Mouse (Mus musculus) liver, embryonic 14.5 days (tissue): Measurements from ENCODE around the gene Gm29094. TPM values are rescaled to one million over a fixed set of nuclear protein-coding genes. Genes with fewer than 3 reads are reported as not detected.
"Not testable (repeated sequence)": the region's sequence is repeated elsewhere in the genome, so short reads cannot be mapped to it uniquely, and the experiment has no call there.

ENCODE experiments used
- ATAC-seq: fragments of 200-750 bp; cut with Nextera tagmentation; 2 replicates; pipeline ENCODE4 v1.8.0; 2017; ENCODE audit warnings: moderate number of reproducible peaks, mild to moderate bottlenecking, moderate library complexity; ENCODE audit not compliant: insufficient read depth
- DNase-seq, 3 experiments: peaks; one replicate each; pipeline ENCODE4 v3.0.0-alpha.2; 2012 to 2013; ENCODE audit warnings: low read depth in 3 of 3, low spot score in 3 of 3
- H3K27ac ChIP-seq: fragments of 300-500 bp; sonication (generic); 2 replicates; pipeline ENCODE4 v1.5.1; 2014; ENCODE audit warnings: moderate library complexity, mild to moderate bottlenecking, control low read depth, inconsistent platforms
- H3K27me3 ChIP-seq: fragments of 300-500 bp; sonication (generic); 2 replicates; pipeline ENCODE4 v1.6.1; 2014; ENCODE audit warnings: mild to moderate bottlenecking, low read length, moderate library complexity; ENCODE audit not compliant: control insufficient read depth, insufficient read depth
- H3K36me3 ChIP-seq: fragments of 300-500 bp; sonication (generic); replicated peaks from 2 replicates; pipeline ENCODE4 v1.6.1; 2014; ENCODE audit warnings: low read depth; ENCODE audit not compliant: control insufficient read depth, insufficient read depth
- H3K4me1 ChIP-seq, 2 experiments: fragments of 200-500 bp in 1 of 2; fragments of 300-500 bp in 1 of 2; sonication (generic) in 1 of 2; replicated peaks; 2 replicates each; pipeline ENCODE4 v1.6.1; 2012 to 2014; ENCODE audit warnings: antibody characterized with exemption in 1 of 2, inconsistent platforms in 1 of 2, low read length in 1 of 2; ENCODE audit not compliant: control insufficient read depth in 2 of 2, insufficient read depth in 2 of 2
- H3K4me2 ChIP-seq: fragments of 300-500 bp; sonication (generic); 2 replicates; pipeline ENCODE4 v1.6.1; 2014; ENCODE audit warnings: low read depth, mild to moderate bottlenecking, control low read depth, moderate library complexity
- H3K4me3 ChIP-seq, 2 experiments: fragments of 200-500 bp in 1 of 2; fragments of 300-500 bp in 1 of 2; sonication (generic) in 1 of 2; 2 replicates each; pipeline ENCODE4 v1.5.1; 2012 to 2014; ENCODE audit warnings: low read depth in 2 of 2, low read length in 2 of 2, mild to moderate bottlenecking in 2 of 2, control low read depth in 1 of 2, inconsistent platforms in 1 of 2, moderate library complexity in 1 of 2; ENCODE audit not compliant: insufficient read depth in 1 of 2
- H3K9ac ChIP-seq: fragments of 300-500 bp; sonication (generic); replicated peaks from 2 replicates; pipeline ENCODE4 v1.6.1; 2014; ENCODE audit warnings: mild to moderate bottlenecking, control low read depth, moderate library complexity
- H3K9me3 ChIP-seq: fragments of 300-500 bp; sonication (generic); 2 replicates; pipeline ENCODE4 v1.6.1; 2016; ENCODE audit warnings: low read length, mixed read lengths; ENCODE audit not compliant: control insufficient read depth
- CTCF ChIP-seq: IDR thresholded peaks from 2 replicates; pipeline ENCODE4 v1.5.1; 2016; ENCODE audit warnings: antibody characterized with exemption, low read depth, control low read depth
- EP300 ChIP-seq: IDR thresholded peaks from 2 replicates; pipeline ENCODE4 v1.6.1; 2016; ENCODE audit warnings: antibody characterized with exemption, low read depth
- WGBS: fragments of 180-500 bp; shearing (Covaris S2); extraction: QIAGEN DNeasy Blood & Tissue Kit; methylation state at CpG from one replicate; pipeline ENCODE4 v1.1.7; 2014; ENCODE audit not compliant: insufficient replicate concordance; 5-methylcytosine and 5-hydroxymethylcytosine counted together
- polyA plus RNA-seq, 2 experiments: library from polyadenylated mRNA; depleted of rRNA in 1 of 2; stranded (reverse) in 1 of 2; unstranded in 1 of 2; fragments of >200 nt; fragmentation: Nextera tagmentation in 1 of 2; extraction: Ambion mirVana in 1 of 2; gene quantifications; 2 replicates each; pipeline versions ENCODE4 v1.2.1 to v1.2.3; 2012 to 2014

Gene Gm29094
- polyA plus RNA-seq, 2 experiments, result 0.27 TPM; not detected in 1

DNA sequence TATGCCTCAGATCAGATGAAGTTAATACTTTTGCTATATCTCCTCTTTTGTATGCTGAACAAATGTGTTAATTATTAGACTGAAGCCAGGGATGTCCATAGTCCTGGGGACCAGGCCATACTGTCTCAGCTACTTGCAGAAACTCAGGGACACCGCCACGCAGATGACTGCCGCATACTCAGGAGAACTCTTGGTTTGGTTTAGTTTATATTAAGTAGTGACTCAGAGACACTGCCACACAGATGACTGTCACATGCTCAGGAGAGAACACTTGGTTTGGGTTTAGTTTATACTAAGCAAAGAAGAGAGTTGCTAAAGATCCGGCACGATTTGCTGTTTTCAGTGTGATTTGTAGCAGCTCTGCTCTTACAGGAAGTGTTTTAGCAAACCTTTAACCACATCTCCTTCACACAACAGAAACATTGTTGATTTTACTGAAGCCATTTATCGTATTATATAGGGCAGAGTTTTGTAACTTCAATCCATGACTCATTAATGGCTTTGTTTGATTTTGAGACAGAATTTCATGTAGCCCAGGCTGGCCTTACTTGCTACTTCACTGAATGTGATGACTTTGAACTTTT lies 21.6 kb downstream of the Gm29094 start:
- not testable (repeated sequence) for H3K4me3 ChIP-seq, H3K27ac ChIP-seq, DNase-seq, H3K4me1 ChIP-seq, H3K36me3 ChIP-seq, H3K9me3 ChIP-seq, H3K4me2 ChIP-seq, H3K9ac ChIP-seq, H3K27me3 ChIP-seq, ATAC-seq
- 66% methylated on average over 6 of the region's 6 CpGs for WGBS

DNA sequence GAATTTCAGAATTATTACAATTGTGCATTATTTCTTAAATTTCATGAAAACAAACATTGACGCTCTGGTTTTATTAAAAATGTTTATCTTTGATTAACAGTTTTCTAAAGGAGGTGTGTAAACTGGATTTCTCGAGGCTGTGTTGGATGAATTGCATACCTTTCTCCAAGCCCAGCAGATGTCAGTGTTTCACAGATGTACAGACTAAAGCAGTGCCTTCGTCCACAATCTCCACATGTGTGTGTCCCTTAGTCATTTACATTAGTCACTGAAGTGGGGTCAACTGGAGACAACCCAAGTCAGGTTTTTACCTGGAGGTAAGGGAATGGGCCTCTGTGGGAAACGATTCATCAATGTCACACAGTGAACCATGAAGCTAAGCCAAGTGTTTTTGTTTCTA lies 26.9 kb downstream of the Gm29094 start:
- no peaks in the 10 kb centered on the region for H3K36me3 ChIP-seq
- H3K4me1 ChIP-seq, result no peaks in the 10 kb centered on the region
- no peak overlapping the region for H3K27ac ChIP-seq
- H3K9me3 ChIP-seq, result no peaks in the 10 kb centered on the region
- H3K4me2 ChIP-seq, result no peak overlapping the region
- WGBS, result 41% methylated on average over 4 of the region's 4 CpGs
- DNase-seq (no peak), ATAC-seq (no peak)
- H3K4me3 ChIP-seq, result no peak overlapping the region
- no peaks in the 10 kb centered on the region for H3K27me3 ChIP-seq
- no peak overlapping the region for H3K9ac ChIP-seq
- no peak for TF ChIP-seq EP300
- no peak for TF ChIP-seq CTCF

DNA sequence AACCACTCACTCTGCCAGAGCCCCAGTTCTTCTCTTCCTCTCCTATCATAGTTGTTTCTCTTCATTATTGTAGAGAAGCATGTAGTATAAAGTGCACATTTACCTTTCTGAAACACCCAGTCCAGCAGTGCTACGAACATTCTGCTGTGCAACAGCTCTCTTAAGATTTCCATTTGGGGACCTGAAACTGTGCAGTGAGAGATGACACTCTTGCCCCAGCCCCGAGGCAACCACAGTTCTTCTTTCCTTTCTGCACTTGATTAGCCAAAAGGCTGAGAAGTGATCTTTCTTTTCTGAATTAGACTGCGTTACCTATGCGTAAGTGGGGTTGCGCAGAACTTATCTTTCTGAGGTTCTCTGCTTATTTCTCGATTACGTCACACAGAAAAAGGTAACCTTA lies 28.9 kb downstream of the Gm29094 start:
- no peak overlapping the region for H3K27ac ChIP-seq
- 66% methylated on average over 7 of the region's 7 CpGs for WGBS
- ATAC-seq (no peak), DNase-seq (no peak)
- H3K4me1 ChIP-seq, result no peaks in the 10 kb centered on the region
- no peak overlapping the region for H3K9ac ChIP-seq
- H3K4me2 ChIP-seq, result no peak overlapping the region
- no peaks in the 10 kb centered on the region for H3K36me3 ChIP-seq
- no peak for TF ChIP-seq EP300
- no peak for TF ChIP-seq CTCF
- no peak overlapping the region for H3K4me3 ChIP-seq
- no peaks in the 10 kb centered on the region for H3K27me3 ChIP-seq
- no peaks in the 10 kb centered on the region for H3K9me3 ChIP-seq

DNA sequence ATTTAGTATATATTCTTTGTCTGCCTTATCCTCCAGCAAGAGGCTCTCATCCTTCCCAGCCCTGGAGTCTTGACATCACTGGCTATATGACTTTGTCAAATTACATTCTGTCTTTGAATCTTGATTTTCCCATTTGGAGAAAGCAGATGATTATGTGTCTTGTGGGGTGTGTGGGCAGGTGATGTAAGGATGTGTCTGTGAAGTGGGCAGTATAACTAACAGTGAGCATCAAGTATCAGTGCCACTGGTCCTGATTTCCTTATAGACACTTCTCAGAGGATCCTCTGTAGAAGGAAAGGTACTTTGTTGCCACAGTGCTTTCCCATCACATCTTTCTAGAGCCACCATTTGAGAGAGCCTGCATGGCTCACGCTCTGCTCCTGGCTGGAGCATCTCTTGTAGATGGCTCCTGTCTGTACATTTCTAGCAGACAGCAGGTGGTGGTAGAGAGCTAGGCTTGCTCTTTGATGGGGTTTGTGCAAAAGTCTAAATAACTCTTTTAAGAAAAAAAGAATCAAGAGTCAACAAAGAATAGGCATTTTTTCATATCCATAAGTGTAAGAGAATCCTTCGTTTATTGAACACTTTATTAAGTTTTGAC lies 31.8 kb downstream of the Gm29094 start:
- peak; percentile 12; the same call in 1 of the 2 replicates for TF ChIP-seq CTCF
- H3K36me3 ChIP-seq, H3K9me3 ChIP-seq, H3K4me1 ChIP-seq, H3K27ac ChIP-seq, H3K4me2 ChIP-seq, H3K4me3 ChIP-seq, DNase-seq, H3K27me3 ChIP-seq, H3K9ac ChIP-seq, ATAC-seq: not testable (repeated sequence)
- 58% methylated on average over 1 of the region's 2 CpGs for WGBS

DNA sequence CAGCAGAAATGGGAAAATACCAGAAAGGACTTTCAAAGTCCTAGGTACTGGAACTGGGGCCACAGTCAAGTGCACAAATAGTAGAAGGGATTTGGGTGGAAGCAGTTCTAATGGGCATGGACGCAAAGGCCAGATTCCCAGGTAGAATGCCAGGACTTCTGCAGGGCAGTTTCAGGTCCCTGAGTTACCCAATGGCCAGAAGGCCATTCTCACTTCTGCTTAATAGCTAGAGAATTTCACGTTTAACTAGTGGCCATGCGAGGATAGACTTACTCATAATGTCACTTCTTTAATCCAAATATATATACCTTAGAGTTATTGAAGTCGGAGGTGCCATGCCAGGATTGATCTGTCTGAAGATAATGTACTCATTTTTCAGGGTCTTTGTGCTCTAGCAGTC lies 38.0 kb downstream of the Gm29094 start:
- not testable (repeated sequence) for H3K9me3 ChIP-seq, H3K4me2 ChIP-seq, DNase-seq, ATAC-seq, H3K4me3 ChIP-seq, H3K9ac ChIP-seq, H3K27ac ChIP-seq, H3K4me1 ChIP-seq, H3K27me3 ChIP-seq, H3K36me3 ChIP-seq
- WGBS, result 64% methylated on average over 4 of the region's 4 CpGs

DNA sequence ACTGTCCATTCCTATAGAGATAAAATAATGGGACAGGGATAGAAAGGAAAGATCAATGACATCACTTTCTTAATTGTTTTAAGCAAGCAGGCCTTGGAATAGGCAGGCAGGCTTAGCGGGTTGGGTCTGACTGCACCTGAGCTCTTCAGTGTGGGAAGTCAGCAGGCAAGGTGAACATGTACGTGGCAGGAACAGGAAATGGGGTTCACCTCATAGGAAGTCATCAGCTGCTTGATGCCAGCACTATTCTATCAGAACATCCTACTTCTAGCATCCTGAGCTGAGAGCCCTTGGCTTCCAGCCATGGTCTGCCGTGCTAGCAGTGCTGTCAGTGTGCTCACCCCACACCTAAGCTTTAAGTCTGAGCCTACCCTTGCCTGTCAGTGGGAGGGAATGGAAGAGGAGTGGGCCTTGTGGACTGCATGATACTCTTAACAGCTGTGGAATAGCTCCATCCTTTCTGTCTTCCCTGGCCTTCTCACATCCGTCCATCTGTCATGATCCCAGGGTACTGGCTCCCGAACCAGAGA lies 39.9 kb downstream of the Gm29094 start:
- H3K9me3 ChIP-seq, H3K4me2 ChIP-seq, H3K27ac ChIP-seq, DNase-seq, H3K27me3 ChIP-seq, H3K9ac ChIP-seq, H3K4me3 ChIP-seq, H3K4me1 ChIP-seq, H3K36me3 ChIP-seq, ATAC-seq: not testable (repeated sequence)
- WGBS, result 63% methylated on average over 4 of the region's 5 CpGs

DNA sequence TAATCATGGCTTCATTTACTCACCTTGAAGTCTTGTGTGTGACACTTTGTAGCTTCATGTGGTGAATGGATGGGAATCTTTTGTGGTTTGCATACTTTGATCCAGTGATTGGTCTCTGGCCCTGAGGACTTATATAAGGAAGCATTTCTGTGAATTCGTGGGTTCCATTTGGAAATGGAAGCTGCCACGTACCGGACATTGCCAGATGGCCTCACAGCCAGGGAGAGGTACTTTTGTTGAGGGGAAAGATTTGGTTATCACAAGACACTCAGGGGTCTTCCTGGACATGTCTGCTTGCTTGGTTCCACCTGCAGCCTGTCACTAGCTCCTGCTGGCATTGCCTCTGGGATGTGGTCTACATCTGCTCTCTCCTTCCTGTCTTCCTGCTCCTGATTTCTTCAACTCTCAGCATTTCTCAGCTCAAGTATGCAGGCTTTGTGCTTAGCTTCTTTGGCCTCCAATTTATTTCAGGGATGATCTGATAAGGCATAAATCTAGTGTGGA lies 41.4 kb downstream of the Gm29094 start:
- not testable (repeated sequence) for DNase-seq, H3K4me3 ChIP-seq, H3K27me3 ChIP-seq, H3K36me3 ChIP-seq, H3K9me3 ChIP-seq, H3K4me1 ChIP-seq, ATAC-seq, H3K9ac ChIP-seq, H3K27ac ChIP-seq, H3K4me2 ChIP-seq
- WGBS, result 69% methylated on average over 3 of the region's 3 CpGs
